Mouse (Mus musculus) ES-E14 (cell line): ENCODE results near the gene Dhrs1.

ENCODE experiments used
- CHD2 ChIP-seq: IDR thresholded peaks from 2 replicates; pipeline ENCODE4 v1.6.1; 2014; ENCODE audit warnings: mild to moderate bottlenecking, low read depth, low read length, inconsistent platforms
- ZC3H11A ChIP-seq: IDR thresholded peaks from 2 replicates; pipeline ENCODE4 v1.6.1; 2012; ENCODE audit warnings: low read depth, mild to moderate bottlenecking, inconsistent platforms, low read length, borderline replicate concordance
- ZNF384 ChIP-seq: IDR thresholded peaks from 2 replicates; pipeline ENCODE4 v1.6.1; 2012; ENCODE audit warnings: low read depth, low read length, inconsistent platforms

GRCm38 (mm10) chr14:55761163-55761562 is 15.7 kb upstream of the Dhrs1 start, which contains the start of gene Ltb4r2:
- TF ChIP-seq ZNF384 = no peak
- TF ChIP-seq CHD2 = no peak
- TF ChIP-seq ZC3H11A = no peak
